Mouse (Mus musculus) spleen, adult 12 weeks (tissue): ENCODE measurements around the gene Sdk2.

Source experiments
- DNase-seq: peaks from one replicate; pipeline ENCODE4 v3.0.0; 2022; ENCODE audit warnings: low spot score

Sdk2 gene

GRCm38 (mm10) chr11:113930112-113930511, 136.7 kb downstream of the Sdk2 start:
- DNase-seq: no peak

GRCm38 (mm10) chr11:113928831-113929230, 138.0 kb downstream of the Sdk2 start:
- DNase-seq: no peak

DNA sequence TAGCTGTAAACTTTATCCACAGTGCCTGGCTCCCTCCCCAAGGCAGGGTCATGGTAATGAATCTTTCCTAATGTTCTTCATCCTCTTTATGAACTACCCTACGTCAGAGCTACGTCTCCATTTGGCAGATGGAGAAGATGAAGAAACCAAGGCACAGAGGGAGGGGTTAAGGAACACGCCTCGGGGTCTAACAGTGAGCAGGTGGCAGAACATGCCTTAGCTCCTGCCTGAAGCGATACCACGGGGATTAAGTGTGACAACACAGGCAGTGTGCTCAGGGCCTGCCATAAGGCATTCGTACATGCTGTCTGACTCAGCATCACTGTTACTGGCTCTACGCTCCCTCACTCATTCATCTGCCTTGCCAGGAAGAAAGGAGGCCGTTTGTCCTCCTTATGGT, 138.6 kb downstream of the Sdk2 start:
- DNase-seq: no peak

- no peak for DNase-seq
Measured at GRCm38 (mm10) chr11:113927826-113928225, 139.0 kb downstream of the Sdk2 start.

GRCm38 (mm10) chr11:113927231-113927630, 139.6 kb downstream of the Sdk2 start:
- no peak for DNase-seq

- DNase-seq: no peak
Measured at GRCm38 (mm10) chr11:113923137-113923536, 143.7 kb downstream of the Sdk2 start.

DNA sequence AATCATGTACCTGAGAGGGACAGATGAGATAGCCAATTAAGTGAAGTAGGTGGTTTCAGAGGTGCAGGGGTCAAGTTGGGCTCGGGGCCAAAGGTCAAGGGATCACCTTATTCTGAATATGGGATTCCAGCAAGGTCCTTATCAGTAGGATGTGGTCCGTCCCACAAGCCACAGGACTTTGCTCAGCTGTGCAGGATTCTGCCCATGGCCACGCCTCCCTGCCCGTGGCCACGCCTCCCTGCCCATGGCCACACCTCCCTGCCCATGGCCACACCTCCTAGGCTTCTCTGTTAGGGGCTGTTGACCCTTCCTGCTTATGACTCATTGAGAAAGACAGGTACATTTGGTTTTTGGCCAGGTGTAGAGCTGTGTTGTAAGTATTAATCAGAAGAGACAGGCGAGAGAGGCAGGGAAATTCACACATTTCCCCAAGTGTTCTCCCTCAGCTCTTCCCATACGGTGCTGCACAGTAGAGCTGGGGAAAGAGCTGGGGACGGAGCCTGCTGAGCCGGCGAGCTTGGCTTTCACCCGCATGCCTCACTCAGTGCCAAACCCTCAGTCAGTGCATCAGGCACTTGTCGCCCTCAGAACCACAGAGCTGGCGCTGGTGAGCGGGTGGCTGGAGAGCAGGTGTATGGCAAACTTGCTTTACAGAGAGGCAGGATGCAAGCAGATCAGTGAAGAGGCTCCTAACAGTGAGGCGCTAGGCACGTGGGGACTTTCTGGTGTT, 163.6 kb downstream of the Sdk2 start:
- no peak for DNase-seq

DNA sequence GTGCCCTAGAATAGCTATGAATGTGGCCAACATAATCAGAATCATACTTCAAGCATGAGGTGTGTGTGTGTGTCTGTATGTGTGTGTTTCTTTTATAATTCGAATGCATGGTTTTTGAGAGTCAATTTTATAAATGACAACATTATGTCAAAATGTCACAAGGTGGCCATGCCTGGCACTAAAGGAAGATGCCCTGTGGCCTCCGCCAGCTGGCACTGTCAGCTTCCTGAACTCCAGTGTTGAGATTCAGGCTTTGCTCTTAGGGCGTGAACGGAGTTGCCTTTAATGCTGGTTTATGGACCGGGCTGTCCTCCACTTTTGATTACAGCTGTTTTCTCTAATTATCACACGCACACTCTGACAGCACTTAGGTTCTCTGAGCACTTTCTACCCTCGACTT, 164.9 kb downstream of the Sdk2 start:
- DNase-seq: no peak

DNA sequence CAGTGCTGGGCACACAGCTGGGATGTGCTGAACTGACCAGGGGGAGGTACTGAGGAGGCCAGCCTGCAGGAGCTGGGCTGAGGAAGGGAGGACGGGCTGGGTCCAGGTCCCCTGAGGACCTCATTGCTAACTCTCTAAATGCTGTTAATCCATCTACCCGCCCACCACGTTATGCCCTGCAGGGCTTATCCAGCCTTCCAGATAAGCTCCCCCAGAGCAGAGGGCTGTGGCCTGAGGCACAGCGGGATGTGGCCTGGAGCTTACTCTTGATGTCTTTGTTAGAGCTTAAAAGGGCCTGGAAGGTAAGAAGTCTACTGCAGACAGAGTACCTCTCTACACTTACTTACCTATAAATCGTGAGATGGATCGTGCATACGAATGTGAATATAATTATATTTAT, 168.2 kb downstream of the Sdk2 start:
- no peak for DNase-seq

- no peak for DNase-seq
Measured at GRCm38 (mm10) chr11:113896006-113896405, 170.8 kb downstream of the Sdk2 start.

DNA sequence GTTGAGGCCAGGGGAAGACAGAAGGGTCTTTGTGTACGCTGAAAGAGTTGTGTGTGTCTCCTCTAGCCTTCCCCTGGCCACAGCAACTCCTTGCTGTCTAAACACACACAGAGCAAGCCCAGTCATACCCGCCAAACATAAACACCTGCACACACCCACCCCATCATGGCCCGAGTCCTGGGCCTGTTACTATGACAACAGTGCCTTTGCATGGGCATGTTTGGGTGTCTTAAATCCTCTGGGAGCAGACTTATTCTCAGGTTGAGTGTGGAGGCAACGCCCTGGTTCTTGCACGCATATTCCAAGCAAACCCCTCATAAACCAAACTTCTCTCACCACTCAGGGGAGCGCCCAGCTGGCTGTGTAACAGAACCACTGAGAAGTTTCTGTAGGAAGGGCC, 173.9 kb downstream of the Sdk2 start:
- DNase-seq: no peak

DNA sequence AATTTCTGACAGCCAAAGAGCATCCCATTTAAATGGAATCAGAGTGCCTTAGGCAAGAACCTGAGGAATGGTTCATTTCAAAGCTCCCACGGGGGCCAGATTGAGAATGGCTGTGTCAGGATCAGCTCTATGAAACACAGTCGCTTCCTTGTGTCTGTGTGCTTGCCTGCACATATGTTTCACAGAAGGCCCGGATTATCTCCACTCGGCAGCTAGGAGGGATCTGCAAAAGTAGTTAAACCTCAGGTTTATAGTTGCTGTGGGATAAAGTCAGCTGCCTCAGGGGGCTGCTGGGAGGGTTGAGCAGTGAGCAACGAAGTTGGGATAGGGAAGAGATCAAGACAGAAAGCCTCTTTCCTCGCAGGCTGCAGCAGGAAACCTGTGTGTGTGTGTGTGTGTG, 174.8 kb downstream of the Sdk2 start:
- no peak for DNase-seq

DNA sequence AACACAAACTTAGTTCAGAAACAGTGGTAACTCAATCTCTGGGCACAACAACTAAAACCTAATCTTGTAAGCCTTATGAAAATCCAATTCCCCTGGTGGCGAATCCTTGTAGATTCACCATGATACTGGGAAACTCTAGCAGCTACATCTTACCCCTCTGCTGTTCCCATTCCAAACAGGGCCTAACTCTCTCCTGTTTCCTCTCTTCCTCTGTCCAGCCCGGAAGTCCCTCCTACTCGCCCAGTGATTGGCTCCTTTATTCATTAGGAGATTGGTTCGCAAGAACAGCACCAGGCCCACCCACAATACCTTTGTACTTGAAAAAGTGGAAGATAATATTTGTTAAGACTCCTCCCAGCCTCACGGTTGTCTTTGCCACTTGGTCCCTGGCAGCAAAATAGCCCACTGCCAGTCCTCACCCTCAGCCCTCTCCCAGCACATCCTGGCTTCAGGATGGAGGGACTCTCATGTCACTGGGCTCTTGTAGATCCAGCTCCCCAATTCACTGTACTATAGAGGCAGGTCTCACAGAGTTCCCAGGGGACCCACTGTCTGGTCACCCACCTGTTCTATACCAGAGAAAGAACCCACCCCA, 178.6 kb downstream of the Sdk2 start:
- no peak for DNase-seq

DNA sequence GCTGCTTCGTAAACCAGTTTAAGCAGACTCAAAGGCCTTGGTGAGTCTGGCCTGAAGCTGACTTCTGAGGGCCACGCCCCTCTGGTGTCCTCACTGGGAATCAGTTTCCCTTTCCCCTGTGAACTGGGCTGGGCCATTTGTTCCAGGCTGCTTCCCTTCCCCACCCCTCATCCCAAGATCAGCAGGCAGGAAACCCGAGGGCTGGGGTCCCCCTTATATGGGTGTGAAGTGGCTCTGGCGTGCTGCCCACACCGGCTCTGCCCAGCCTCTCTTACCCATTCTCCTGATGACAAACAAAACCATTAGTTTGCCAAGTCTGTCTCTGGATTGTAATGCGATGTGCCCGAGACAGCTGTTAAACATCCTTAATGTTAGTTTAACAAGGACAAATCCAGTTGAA, 180.5 kb downstream of the Sdk2 start:
- no peak for DNase-seq

DNA sequence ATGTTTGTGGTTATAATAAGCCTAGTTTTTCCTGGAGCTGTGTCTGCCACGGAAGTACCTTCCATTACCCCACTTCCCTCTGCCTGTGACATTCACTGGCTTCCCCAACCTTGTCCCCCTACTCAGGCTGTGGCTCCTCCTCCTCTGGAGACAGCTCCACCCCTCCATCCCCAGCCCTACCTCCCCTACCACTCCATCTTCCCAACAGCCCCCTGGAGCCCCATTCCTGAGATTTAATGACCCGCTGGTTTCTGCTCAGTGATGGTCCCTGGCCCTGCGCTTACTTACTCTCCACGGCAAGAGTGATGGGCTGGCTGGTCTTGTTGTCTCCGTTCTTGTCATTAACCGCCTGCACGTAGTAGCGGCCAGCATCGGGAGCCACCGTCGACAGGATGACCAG, 181.9 kb downstream of the Sdk2 start:
- DNase-seq: no peak

DNA sequence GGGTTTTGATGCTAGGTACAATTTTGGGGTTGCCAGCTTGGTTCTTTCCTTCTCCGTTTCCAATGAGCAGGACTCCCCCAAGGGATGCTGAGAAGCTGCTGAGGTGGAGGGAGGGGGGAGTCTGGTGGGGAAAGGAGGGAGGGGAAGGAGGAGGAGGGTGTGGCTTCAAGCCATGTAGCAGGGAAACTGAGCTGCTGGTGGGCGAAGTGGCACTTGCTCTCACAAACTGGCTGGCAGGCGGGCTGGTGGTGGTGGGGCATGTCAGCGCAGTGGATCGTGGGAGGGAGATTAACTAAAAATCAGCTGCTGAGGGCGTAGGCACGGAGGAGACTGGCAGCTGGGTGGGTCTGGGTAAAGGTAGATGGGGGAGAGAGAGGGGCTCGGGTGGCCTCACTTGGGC, 183.8 kb downstream of the Sdk2 start:
- DNase-seq: no peak

- no peak for DNase-seq
Measured at GRCm38 (mm10) chr11:113881864-113882263, 185.0 kb downstream of the Sdk2 start.

DNA sequence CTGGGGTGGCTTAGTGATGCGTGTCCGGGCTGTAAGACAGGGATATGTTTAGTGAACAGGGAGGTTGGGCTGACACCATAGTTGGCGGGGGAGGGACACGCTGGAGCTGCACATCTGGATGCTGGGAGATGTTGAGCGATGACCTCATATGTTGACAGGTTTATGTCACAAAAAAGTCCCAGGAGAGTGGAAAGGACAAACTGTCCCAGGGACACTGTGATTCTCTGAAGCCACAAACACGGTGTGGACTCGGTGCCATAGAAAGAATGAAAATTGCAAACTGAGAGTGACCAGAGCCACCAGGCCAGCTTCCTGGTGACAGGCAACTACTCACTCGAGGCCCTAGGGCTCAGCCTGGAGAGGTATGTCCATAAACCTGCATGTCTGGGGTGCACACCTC, 199.8 kb downstream of the Sdk2 start:
- DNase-seq: no peak

DNA sequence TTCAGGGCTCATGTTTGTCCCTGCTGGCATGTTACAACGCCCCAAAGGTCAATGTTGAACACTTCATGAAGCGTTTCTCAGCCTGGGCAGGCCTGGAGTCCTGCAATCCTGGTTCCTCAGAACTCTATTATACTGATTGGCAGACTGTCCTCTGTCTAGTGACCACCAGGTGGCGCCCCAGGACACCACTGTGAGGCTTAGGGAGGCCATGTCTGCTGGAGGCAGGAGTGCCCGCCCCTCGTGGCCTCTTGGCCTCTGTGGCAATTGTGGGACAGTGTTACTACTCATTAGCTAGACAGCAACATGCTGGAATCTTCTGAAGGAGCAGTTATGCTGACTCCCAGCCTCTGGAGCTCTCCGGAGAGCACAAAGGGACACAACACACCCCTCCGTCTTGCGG, 201.2 kb downstream of the Sdk2 start:
- DNase-seq: peak; percentile 41

DNA sequence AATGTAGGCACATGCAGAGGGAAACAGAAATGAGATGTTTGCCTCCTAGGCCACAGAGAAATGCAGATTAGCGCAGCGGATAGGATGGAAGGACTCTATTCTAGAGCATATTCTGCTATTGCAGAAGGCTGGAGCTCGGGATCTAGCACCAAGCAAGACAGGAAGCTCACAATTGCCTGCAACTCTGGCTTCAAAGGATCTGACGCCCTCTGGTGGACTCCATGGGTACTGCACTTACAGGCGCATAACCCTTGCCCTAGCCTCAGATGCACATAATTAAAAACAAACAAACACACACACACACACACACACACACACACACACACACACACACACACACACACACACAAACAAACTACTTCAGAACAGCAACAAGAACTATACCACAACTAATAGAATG, 203.4 kb downstream of the Sdk2 start:
- DNase-seq: peak; percentile 12

- DNase-seq: no peak
Measured at GRCm38 (mm10) chr11:113855661-113856060, 211.2 kb downstream of the Sdk2 start.

DNA sequence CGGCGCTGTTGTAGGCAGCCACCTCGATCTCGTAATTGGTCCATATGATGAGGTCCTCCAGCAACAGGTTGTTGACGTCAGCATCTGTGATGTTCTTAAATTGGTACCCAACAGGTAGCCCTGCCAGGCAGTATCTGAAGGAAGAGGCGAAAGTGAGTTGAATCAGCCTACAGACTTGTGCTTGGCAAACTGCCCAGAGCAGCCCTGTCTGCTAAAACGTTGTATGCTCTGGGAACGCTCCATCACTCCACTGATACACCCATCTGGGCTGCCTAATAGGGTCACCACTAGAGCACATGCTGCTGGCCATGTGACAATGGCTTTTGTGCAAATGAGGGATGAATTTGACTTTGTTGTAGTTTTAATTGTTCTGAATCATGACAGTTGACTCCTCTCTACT, 215.1 kb downstream of the Sdk2 start:
- no peak for DNase-seq

GRCm38 (mm10) chr11:113849322-113849721, 217.5 kb downstream of the Sdk2 start:
- no peak for DNase-seq

GRCm38 (mm10) chr11:113843920-113844319, 222.9 kb downstream of the Sdk2 start:
- DNase-seq: no peak
